Mouse (Mus musculus) brain, embryonic 18.5 days (tissue): Measurements from ENCODE around the gene Kcng4.

Experiments
- DNase-seq: peaks from one replicate; pipeline ENCODE4 v3.0.0-alpha.2; 2012; ENCODE audit warnings: low read depth, low spot score

The Kcng4 gene

GRCm38 (mm10) chr8:119641058-119641457 is 5.6 kb upstream of the Kcng4 start:
- no peak for DNase-seq

GRCm38 (mm10) chr8:119639798-119640197 is 4.3 kb upstream of the Kcng4 start:
- no peak for DNase-seq

- no peak for DNase-seq
Observed at GRCm38 (mm10) chr8:119638261-119638660, 2.8 kb upstream of the Kcng4 start.

- DNase-seq, result no peak
Observed at GRCm38 (mm10) chr8:119637381-119637780, 1.9 kb upstream of the Kcng4 start.

GRCm38 (mm10) chr8:119636766-119637165 is 1.3 kb upstream of the Kcng4 start:
- DNase-seq, result no peak

GRCm38 (mm10) chr8:119635958-119636357 is 478 bp upstream of the Kcng4 start:
- DNase-seq, result no peak

- no peak for DNase-seq
Observed at GRCm38 (mm10) chr8:119634616-119635336, 704 bp downstream of the Kcng4 start.

GRCm38 (mm10) chr8:119632909-119633308 is 2.6 kb downstream of the Kcng4 start:
- DNase-seq, result no peak

- no peak for DNase-seq
Observed at GRCm38 (mm10) chr8:119632246-119632645, 3.2 kb downstream of the Kcng4 start.

- DNase-seq, result no peak
Observed at GRCm38 (mm10) chr8:119630841-119631240, 4.6 kb downstream of the Kcng4 start.

GRCm38 (mm10) chr8:119627613-119628359 is 7.7 kb downstream of the Kcng4 start:
- no peak for DNase-seq

GRCm38 (mm10) chr8:119627199-119627598 is 8.3 kb downstream of the Kcng4 start:
- no peak for DNase-seq

- DNase-seq, result no peak
Observed at GRCm38 (mm10) chr8:119625788-119626187, 9.7 kb downstream of the Kcng4 start.

- DNase-seq, result no peak
Observed at GRCm38 (mm10) chr8:119624916-119625315, 10.6 kb downstream of the Kcng4 start.

GRCm38 (mm10) chr8:119623744-119624143 is 11.7 kb downstream of the Kcng4 start:
- DNase-seq, result no peak

- no peak for DNase-seq
Observed at GRCm38 (mm10) chr8:119623061-119623460, 12.4 kb downstream of the Kcng4 start.

- no peak for DNase-seq
Observed at GRCm38 (mm10) chr8:119622555-119622954, 12.9 kb downstream of the Kcng4 start.

- no peak for DNase-seq
Observed at GRCm38 (mm10) chr8:119620848-119621465, 14.5 kb downstream of the Kcng4 start.

GRCm38 (mm10) chr8:119620116-119620840 is 15.2 kb downstream of the Kcng4 start:
- DNase-seq, result no peak

GRCm38 (mm10) chr8:119618887-119619286 is 16.6 kb downstream of the Kcng4 start:
- no peak for DNase-seq

GRCm38 (mm10) chr8:119617586-119617985 is 17.9 kb downstream of the Kcng4 start:
- no peak for DNase-seq

GRCm38 (mm10) chr8:119616811-119617210 is 18.7 kb downstream of the Kcng4 start:
- DNase-seq, result no peak
